In genomic region chr12:46194173-46194572, GRCm38 (mm10) we compare ENCODE assay signal across 35 mouse cellular contexts.
"Had no signal": no experiment of that assay in that cellular context is flagged by ENCODE, and none has a peak within 500 bp of the region (broad histone marks: within the 10 kb centered on the region; RNA-seq: fewer than 3 reads in every experiment).

No protein-coding gene starts in this region.

- H3K36me3 ChIP-seq: heart, embryonic 12.5 days; heart, embryonic 13.5 days; heart, embryonic 15.5 days; hindbrain, embryonic 10.5 days; hindbrain, embryonic 12.5 days; hindbrain, embryonic 13.5 days; hindbrain, embryonic 15.5 days; intestine, embryonic 15.5 days; kidney, embryonic 15.5 days had no signal

- H3K9ac ChIP-seq: heart, embryonic 12.5 days; heart, embryonic 13.5 days; heart, embryonic 15.5 days; hindbrain, embryonic 12.5 days; hindbrain, embryonic 13.5 days; hindbrain, embryonic 14.5 days; hindbrain, embryonic 15.5 days; intestine, embryonic 15.5 days; kidney, embryonic 15.5 days had no signal

- ATAC-seq: hindbrain, embryonic 16.5 days; hindbrain, postnatal 0 days; inflammation-experienced regulatory T-cells, adult 6 months; intestine, embryonic 15.5 days; intestine, embryonic 16.5 days; intestine, postnatal 0 days had no signal

- H3K27ac ChIP-seq: heart, embryonic 13.5 days; heart, embryonic 15.5 days; hindbrain, embryonic 10.5 days; hindbrain, embryonic 12.5 days; hindbrain, embryonic 13.5 days; hindbrain, embryonic 14.5 days; hindbrain, embryonic 15.5 days; hindbrain, postnatal 0 days; intestine, embryonic 15.5 days; kidney, embryonic 15.5 days; kidney, postnatal 0 days; layer of hippocampus, adult 2 months; left cerebral cortex, adult 2 months had no signal

- H3K9me3 ChIP-seq: heart, embryonic 12.5 days; heart, embryonic 13.5 days; heart, embryonic 15.5 days; hindbrain, embryonic 10.5 days; hindbrain, embryonic 12.5 days; hindbrain, embryonic 13.5 days; hindbrain, embryonic 15.5 days; intestine, embryonic 15.5 days; kidney, embryonic 15.5 days had no signal

- H3K27me3 ChIP-seq: heart, embryonic 12.5 days; heart, embryonic 13.5 days; heart, embryonic 15.5 days; hindbrain, embryonic 12.5 days; hindbrain, embryonic 13.5 days; hindbrain, embryonic 15.5 days; intestine, embryonic 15.5 days; kidney, embryonic 15.5 days had no signal

- DNase-seq: heart, postnatal 10 days; heart, postnatal 14 days; heart, postnatal 36 days; heart, postnatal 4 days; kidney, adult 11 months; kidney, adult 18-20 months; kidney, adult 2 months; kidney, adult 8-10 months; kidney, adult 9 months; kidney, postnatal 10 days; kidney, postnatal 14 days; kidney, postnatal 25 days; kidney, postnatal 36 days; kidney, postnatal 4 days; layer of hippocampus, adult 9-11 months; layer of hippocampus, postnatal 36 days had no signal

- H3K4me3 ChIP-seq: heart, embryonic 12.5 days; heart, embryonic 13.5 days; heart, embryonic 15.5 days; hindbrain, embryonic 10.5 days; hindbrain, embryonic 12.5 days; hindbrain, embryonic 13.5 days; hindbrain, embryonic 15.5 days; intestine, embryonic 15.5 days; kidney, embryonic 15.5 days; layer of hippocampus, adult 2 months; left cerebral cortex, adult 2 months had no signal

- H3K4me2 ChIP-seq: heart, embryonic 11.5 days; heart, embryonic 12.5 days; heart, embryonic 13.5 days; heart, embryonic 15.5 days; hindbrain, embryonic 12.5 days; hindbrain, embryonic 13.5 days; hindbrain, embryonic 14.5 days; hindbrain, embryonic 15.5 days; intestine, embryonic 15.5 days; kidney, embryonic 15.5 days had no signal

- H3K4me1 ChIP-seq: heart, embryonic 12.5 days; heart, embryonic 13.5 days; heart, embryonic 15.5 days; hindbrain, embryonic 10.5 days; hindbrain, embryonic 12.5 days; hindbrain, embryonic 13.5 days; hindbrain, embryonic 15.5 days; intestine, embryonic 15.5 days; kidney, embryonic 15.5 days had no signal
